Mouse (Mus musculus) limb, embryonic 11.5 days (tissue): ENCODE data around the gene Noct. TPM values are rescaled to one million over a fixed set of nuclear protein-coding genes. Genes with fewer than 3 reads are reported as not detected.

Source experiments
- ATAC-seq: fragments of 200-750 bp; cut with Nextera tagmentation; 2 replicates; pipeline ENCODE4 v1.8.0; 2017; ENCODE audit warnings: low read depth; ENCODE audit not compliant: insufficient number of reproducible peaks, low FRiP score, low TSS enrichment
- DNase-seq: peaks from one replicate; pipeline ENCODE4 v3.0.0-alpha.2; 2015; ENCODE audit warnings: low spot score
- H3K27ac ChIP-seq: fragments of 300-500 bp; sonication (generic); replicated peaks from 2 replicates; pipeline ENCODE4 v1.5.1; 2014; ENCODE audit warnings: low read depth, mild to moderate bottlenecking, low read length
- H3K27me3 ChIP-seq: fragments of 300-500 bp; sonication (generic); 2 replicates; pipeline ENCODE4 v1.6.1; 2014; ENCODE audit warnings: mild to moderate bottlenecking, low read length, mixed read lengths; ENCODE audit not compliant: control insufficient read depth, insufficient read depth
- H3K36me3 ChIP-seq: fragments of 300-500 bp; sonication (generic); 2 replicates; pipeline ENCODE4 v1.6.1; 2014; ENCODE audit warnings: mild to moderate bottlenecking, low read length, moderate library complexity, mixed read lengths; ENCODE audit not compliant: control insufficient read depth, insufficient read depth
- H3K4me1 ChIP-seq: fragments of 300-500 bp; sonication (generic); 2 replicates; pipeline ENCODE4 v1.6.1; 2014; ENCODE audit warnings: low read length, mixed read lengths; ENCODE audit not compliant: control insufficient read depth, insufficient read depth
- H3K4me2 ChIP-seq: fragments of 300-500 bp; sonication (generic); 2 replicates; pipeline ENCODE4 v1.6.1; 2014; ENCODE audit warnings: low read depth, mild to moderate bottlenecking, moderate library complexity; ENCODE audit not compliant: severe bottlenecking
- H3K4me3 ChIP-seq: fragments of 300-500 bp; sonication (generic); 2 replicates; pipeline ENCODE4 v1.5.1; 2014; ENCODE audit warnings: low read depth, low read length
- H3K9ac ChIP-seq: fragments of 300-500 bp; sonication (generic); 2 replicates; pipeline ENCODE4 v1.6.1; 2014; ENCODE audit warnings: mild to moderate bottlenecking, low read length
- H3K9me3 ChIP-seq: fragments of 300-500 bp; sonication (generic); 2 replicates; pipeline ENCODE4 v1.6.1; 2016; ENCODE audit warnings: low read length; ENCODE audit not compliant: control insufficient read depth
- WGBS: fragments of 180-500 bp; shearing (Covaris S2); extraction: QIAGEN DNeasy Blood & Tissue Kit; methylation state at CpG from one replicate; pipeline ENCODE4 v1.1.7; 2014; 5-methylcytosine and 5-hydroxymethylcytosine counted together
- polyA plus RNA-seq: library from polyadenylated mRNA; unstranded; fragments of >200 nt; fragmentation: Nextera tagmentation; extraction: Ambion mirVana; gene quantifications from 2 replicates; pipeline ENCODE4 v1.2.1, GENCODE M21; 2014

Gene Noct
- polyA plus RNA-seq, 1 experiment from 2014 or later = 14.0 TPM

DNA sequence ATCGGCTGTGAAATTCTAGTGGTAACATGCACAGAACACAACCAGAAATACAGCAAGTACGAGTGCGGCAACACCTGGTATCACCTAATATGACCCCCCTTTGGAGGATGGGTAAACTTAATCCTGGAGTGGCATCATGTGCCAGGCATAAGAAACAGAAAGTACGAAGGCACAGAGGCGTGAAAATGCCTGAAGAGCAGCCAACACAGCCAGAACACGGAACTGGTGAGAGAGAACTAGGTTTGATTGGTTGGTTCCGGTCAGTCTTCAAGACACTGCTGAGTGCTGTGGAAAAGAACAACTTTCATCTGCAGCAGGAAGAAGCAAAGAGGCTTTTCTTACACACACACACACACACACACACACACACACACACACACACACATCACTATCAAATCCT is 38.8 kb upstream of the Noct start:
- no peak for ATAC-seq
- DNase-seq = no peak
- H3K4me3 ChIP-seq = no peak overlapping the region
- no peak overlapping the region for H3K9ac ChIP-seq
- H3K4me1 ChIP-seq = no peaks in the 10 kb centered on the region
- 89% methylated on average over 7 of the region's 7 CpGs for WGBS
- no peak overlapping the region for H3K4me2 ChIP-seq
- no peaks in the 10 kb centered on the region for H3K36me3 ChIP-seq
- H3K9me3 ChIP-seq = no peaks in the 10 kb centered on the region
- no peaks in the 10 kb centered on the region for H3K27me3 ChIP-seq
- no peak overlapping the region for H3K27ac ChIP-seq

- no peaks in the 10 kb centered on the region for H3K9me3 ChIP-seq
- no peaks in the 10 kb centered on the region for H3K4me1 ChIP-seq
- H3K4me3 ChIP-seq = no peak overlapping the region
- H3K27me3 ChIP-seq = no peaks in the 10 kb centered on the region
- ATAC-seq = no peak
- no peaks in the 10 kb centered on the region for H3K36me3 ChIP-seq
- no peak overlapping the region for H3K27ac ChIP-seq
- no peak overlapping the region for H3K9ac ChIP-seq
- WGBS = 83% methylated on average over 6 of the region's 6 CpGs
- no peak for DNase-seq
- no peak overlapping the region for H3K4me2 ChIP-seq
Measured at GRCm38 (mm10) chr3:51194075-51194474, 30.2 kb upstream of the Noct start.

- H3K27ac ChIP-seq = no peak overlapping the region
- H3K36me3 ChIP-seq = no peaks in the 10 kb centered on the region
- no peaks in the 10 kb centered on the region for H3K27me3 ChIP-seq
- no peak overlapping the region for H3K9ac ChIP-seq
- DNase-seq (no peak), ATAC-seq (no peak)
- H3K4me1 ChIP-seq = no peaks in the 10 kb centered on the region
- WGBS = 50% methylated on average over 8 of the region's 8 CpGs
- peak overlapping the region; percentile 21; the same call in 1 of the 2 replicates for H3K4me2 ChIP-seq
- H3K4me3 ChIP-seq = no peak overlapping the region
- H3K9me3 ChIP-seq = no peaks in the 10 kb centered on the region
Measured at GRCm38 (mm10) chr3:51195321-51195720, 28.9 kb upstream of the Noct start.

DNA sequence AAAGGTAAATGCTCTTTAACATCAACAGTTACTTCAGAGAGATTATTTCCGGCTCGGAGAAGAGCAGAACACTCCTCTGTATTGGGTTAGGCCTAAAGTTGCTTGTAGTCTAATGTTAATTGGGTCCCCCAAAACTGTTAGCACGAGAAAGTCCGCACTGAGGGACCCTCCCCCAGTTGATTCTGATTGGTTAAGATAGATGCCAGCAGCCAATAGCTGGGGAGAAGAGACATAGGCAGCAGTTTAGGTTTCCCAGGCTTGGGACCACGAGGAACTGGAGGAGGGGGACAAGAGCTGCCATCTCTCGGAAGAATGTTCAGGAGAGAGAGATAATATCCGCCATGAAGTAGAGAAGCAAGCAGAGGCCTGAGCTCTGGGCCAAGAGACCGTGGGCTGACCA is 28.5 kb upstream of the Noct start:
- H3K4me3 ChIP-seq = no peak overlapping the region
- WGBS = 36% methylated on average over 8 of the region's 8 CpGs

DNA sequence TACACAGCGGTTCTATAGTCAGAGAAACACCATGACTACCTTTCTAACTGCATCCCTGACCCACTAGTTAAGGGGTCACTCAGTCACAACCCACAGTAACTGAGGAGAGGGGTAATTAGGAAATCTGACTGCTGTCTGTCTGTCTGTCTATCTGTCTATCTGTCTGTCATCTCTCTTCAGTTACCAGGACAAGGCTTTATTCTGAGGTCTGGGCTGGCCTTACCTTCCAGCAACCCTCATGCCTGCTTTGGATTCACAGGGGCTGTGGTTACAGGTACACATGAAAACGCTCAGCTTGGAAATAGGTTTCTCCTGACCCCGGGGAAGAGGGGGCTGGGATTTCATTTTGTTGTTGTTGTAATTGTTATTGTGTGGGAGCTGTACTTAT is 27.5 kb upstream of the Noct start:
- H3K9me3 ChIP-seq = no peaks in the 10 kb centered on the region
- ATAC-seq = no peak
- H3K4me1 ChIP-seq = no peaks in the 10 kb centered on the region
- H3K36me3 ChIP-seq = no peaks in the 10 kb centered on the region
- H3K27ac ChIP-seq = no peak overlapping the region
- WGBS = 86% methylated on average over 3 of the region's 3 CpGs
- H3K4me3 ChIP-seq = no peak overlapping the region
- H3K4me2 ChIP-seq = no peak overlapping the region
- H3K9ac ChIP-seq = no peak overlapping the region
- H3K27me3 ChIP-seq = no peaks in the 10 kb centered on the region
- DNase-seq = no peak

More for the DNA sequence above, 28.5 kb upstream of the Noct start:
- Histone ChIP-seq H3K27ac (no peak overlapping the region), H3K36me3 (no peaks in the 10 kb centered on the region), H3K9ac (no peak overlapping the region), H3K9me3 (no peaks in the 10 kb centered on the region), H3K4me1 (no peaks in the 10 kb centered on the region), H3K27me3 (no peaks in the 10 kb centered on the region), H3K4me2 (peak overlapping the region; percentile 21; the same call in 1 of the 2 replicates)
- ATAC-seq (no peak), DNase-seq (peak; percentile 38)

DNA sequence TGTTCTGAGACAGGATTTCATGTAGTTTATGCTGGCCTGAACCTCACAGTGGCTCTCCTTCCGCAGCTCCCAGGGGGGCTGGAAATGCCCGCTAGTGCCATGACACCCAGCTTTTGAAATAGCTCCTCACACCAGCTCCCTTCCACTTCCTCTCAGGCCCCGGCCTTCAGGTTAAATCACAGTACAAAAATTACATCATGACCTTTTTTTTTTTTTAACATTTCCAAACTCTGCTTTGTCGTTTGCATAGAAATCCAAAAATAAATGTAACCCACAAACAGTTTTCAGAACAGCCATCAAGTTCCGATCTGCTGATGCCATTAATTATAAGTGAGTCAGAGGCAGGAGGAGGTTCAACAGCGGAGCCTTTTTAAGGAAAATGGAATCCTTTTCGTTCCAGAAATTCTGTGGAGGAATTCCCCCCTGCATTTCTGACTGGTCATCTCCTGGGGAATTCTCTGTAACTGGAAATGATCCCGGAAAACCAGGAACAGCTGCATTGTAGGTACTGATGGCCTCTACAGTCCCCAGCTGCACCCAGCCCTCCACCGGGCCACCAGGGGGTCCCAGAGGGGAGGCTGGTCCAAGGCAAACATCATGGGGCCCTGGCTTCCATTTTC is 27.0 kb upstream of the Noct start:
- no peaks in the 10 kb centered on the region for H3K27me3 ChIP-seq
- no peaks in the 10 kb centered on the region for H3K36me3 ChIP-seq
- 81% methylated on average over 9 of the region's 9 CpGs for WGBS
- H3K9ac ChIP-seq = no peak overlapping the region
- no peaks in the 10 kb centered on the region for H3K9me3 ChIP-seq
- no peaks in the 10 kb centered on the region for H3K4me1 ChIP-seq
- no peak overlapping the region for H3K4me2 ChIP-seq
- DNase-seq = no peak
- no peak overlapping the region for H3K27ac ChIP-seq
- H3K4me3 ChIP-seq = no peak overlapping the region
- ATAC-seq = no peak

DNA sequence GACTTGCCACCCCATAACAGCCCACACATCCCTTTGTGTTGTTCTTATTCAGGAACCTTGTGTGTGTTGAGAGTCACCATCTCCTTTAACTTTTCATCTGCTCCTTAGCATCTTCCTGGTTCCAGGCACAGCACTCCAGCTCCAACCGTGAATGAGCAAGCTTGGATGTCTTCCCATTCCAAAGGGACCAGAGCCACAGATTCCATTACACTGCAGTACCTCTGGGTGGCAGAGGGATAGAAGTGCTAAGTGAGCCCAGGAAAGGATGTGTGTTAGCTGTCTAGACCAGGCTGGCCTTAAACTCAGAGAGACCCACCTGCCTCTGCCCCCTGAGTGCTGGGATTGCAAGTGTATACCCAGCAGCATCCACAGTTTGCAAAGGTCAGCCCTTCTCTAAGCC is 26.0 kb upstream of the Noct start:
- 68% methylated on average over 1 of the region's 1 CpGs for WGBS

GRCm38 (mm10) chr3:51199130-51199529 is 25.1 kb upstream of the Noct start:
- H3K4me1 ChIP-seq = no peaks in the 10 kb centered on the region
- H3K27me3 ChIP-seq = no peaks in the 10 kb centered on the region
- no peaks in the 10 kb centered on the region for H3K36me3 ChIP-seq
- WGBS = 94% methylated on average over 6 of the region's 6 CpGs
- no peak overlapping the region for H3K27ac ChIP-seq
- DNase-seq = no peak
- H3K4me3 ChIP-seq = no peak overlapping the region
- H3K9me3 ChIP-seq = no peaks in the 10 kb centered on the region
- H3K9ac ChIP-seq = no peak overlapping the region
- H3K4me2 ChIP-seq = no peak overlapping the region
- ATAC-seq = no peak

More for the DNA sequence above, 26.0 kb upstream of the Noct start:
- ATAC-seq = no peak
- no peak overlapping the region for H3K9ac ChIP-seq
- no peaks in the 10 kb centered on the region for H3K36me3 ChIP-seq
- no peak overlapping the region for H3K27ac ChIP-seq
- no peaks in the 10 kb centered on the region for H3K4me1 ChIP-seq
- H3K4me2 ChIP-seq = no peak overlapping the region
- H3K4me3 ChIP-seq = no peak overlapping the region
- no peak for DNase-seq
- H3K9me3 ChIP-seq = no peaks in the 10 kb centered on the region
- no peaks in the 10 kb centered on the region for H3K27me3 ChIP-seq

DNA sequence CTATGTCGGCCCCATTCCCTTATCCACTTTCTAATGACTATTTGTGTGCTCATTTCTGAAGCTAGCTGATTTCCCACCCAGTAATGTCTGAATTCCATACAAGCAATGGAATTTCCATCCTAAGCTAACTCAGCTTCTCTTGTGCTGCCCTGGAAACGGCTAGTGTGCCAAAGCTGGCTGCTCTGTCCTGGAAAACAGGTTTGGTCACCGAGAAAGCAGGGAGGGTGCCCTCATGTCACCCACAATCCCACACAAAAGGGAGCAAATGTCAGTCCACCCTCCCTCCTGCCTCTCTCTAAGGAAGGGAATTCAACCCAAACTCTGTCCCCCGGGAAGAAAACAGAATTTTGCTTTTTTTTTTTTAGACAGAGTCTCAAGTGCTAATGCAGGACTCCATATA is 23.9 kb upstream of the Noct start:
- DNase-seq (no peak), ATAC-seq (no peak)
- H3K36me3 ChIP-seq = no peaks in the 10 kb centered on the region
- no peak overlapping the region for H3K4me3 ChIP-seq
- H3K9ac ChIP-seq = no peak overlapping the region
- H3K4me1 ChIP-seq = no peaks in the 10 kb centered on the region
- WGBS = 95% methylated on average over 4 of the region's 4 CpGs
- no peak overlapping the region for H3K4me2 ChIP-seq
- H3K27me3 ChIP-seq = no peaks in the 10 kb centered on the region
- H3K9me3 ChIP-seq = no peaks in the 10 kb centered on the region
- no peak overlapping the region for H3K27ac ChIP-seq
